Mouse (Mus musculus) forebrain, embryonic 16.5 days (tissue): ENCODE results near the gene Epb41. TPM values are rescaled to one million over a fixed set of nuclear protein-coding genes. Genes with fewer than 3 reads are reported as not detected.
A peak's percentile ranks its signal among the peaks of the same experiment; 100 is the strongest.

Experiments
- ATAC-seq: fragments of 200-750 bp; cut with Nextera tagmentation; 2 replicates; pipeline ENCODE4 v1.8.0; 2017; ENCODE audit warnings: mild to moderate bottlenecking, moderate library complexity
- H3K27ac ChIP-seq: fragments of 300-500 bp; sonication (generic); 2 replicates; pipeline ENCODE4 v1.5.1; 2014; ENCODE audit warnings: low read length, control low read depth
- H3K27me3 ChIP-seq: fragments of 300-500 bp; sonication (generic); replicated peaks from 2 replicates; pipeline ENCODE4 v1.6.1; 2014; ENCODE audit warnings: low read length; ENCODE audit not compliant: control insufficient read depth, insufficient read depth
- H3K36me3 ChIP-seq: fragments of 300-500 bp; sonication (generic); 2 replicates; pipeline ENCODE4 v1.6.1; 2014; ENCODE audit not compliant: control insufficient read depth, insufficient read depth
- H3K4me1 ChIP-seq: fragments of 300-500 bp; sonication (generic); replicated peaks from 2 replicates; pipeline ENCODE4 v1.6.1; 2014; ENCODE audit warnings: low read length; ENCODE audit not compliant: control insufficient read depth, insufficient read depth
- H3K4me2 ChIP-seq: fragments of 300-500 bp; sonication (generic); 2 replicates; pipeline ENCODE4 v1.6.1; 2014; ENCODE audit warnings: mild to moderate bottlenecking, low read length, control low read depth
- H3K4me3 ChIP-seq: fragments of 300-500 bp; sonication (generic); replicated peaks from 2 replicates; pipeline ENCODE4 v1.5.1; 2014; ENCODE audit warnings: mild to moderate bottlenecking, low read length, control low read depth
- H3K9ac ChIP-seq: fragments of 300-500 bp; sonication (generic); replicated peaks from 2 replicates; pipeline ENCODE4 v1.6.1; 2014; ENCODE audit warnings: low read depth, low read length, control low read depth
- H3K9me3 ChIP-seq: fragments of 300-500 bp; sonication (generic); 2 replicates; pipeline ENCODE4 v1.6.1; 2016; ENCODE audit warnings: low read length; ENCODE audit not compliant: control insufficient read depth
- WGBS: fragments of 180-500 bp; shearing (Covaris S2); extraction: QIAGEN DNeasy Blood & Tissue Kit; methylation state at CpG from one replicate; pipeline ENCODE4 v1.1.7; 2014; 5-methylcytosine and 5-hydroxymethylcytosine counted together
- polyA plus RNA-seq: library from polyadenylated mRNA; unstranded; fragments of >200 nt; fragmentation: Nextera tagmentation; extraction: Ambion mirVana; gene quantifications from 2 replicates; pipeline ENCODE4 v1.2.1, GENCODE M21; 2015

The Epb41 gene
- polyA plus RNA-seq, 1 experiment from 2014 or later, result 74.1 TPM

GRCm38 (mm10) chr4:132039521-132039920, 35.6 kb downstream of the Epb41 start:
- Histone ChIP-seq H3K4me3 (no peak overlapping the region), H3K27me3 (no peaks in the 10 kb centered on the region), H3K27ac (no peak overlapping the region), H3K4me2 (no peak overlapping the region), H3K9ac (no peak overlapping the region), H3K36me3 (no peaks in the 10 kb centered on the region), H3K9me3 (no peaks in the 10 kb centered on the region), H3K4me1 (peaks cover 3% of the 10 kb centered on the region)
- ATAC-seq, result no peak
- WGBS, result 96% methylated on average over 2 of the region's 2 CpGs

GRCm38 (mm10) chr4:132038809-132039208, 36.3 kb downstream of the Epb41 start:
- no peak overlapping the region for H3K4me3 ChIP-seq
- H3K4me1 ChIP-seq, result peaks cover 3% of the 10 kb centered on the region
- ATAC-seq, result no peak
- H3K9me3 ChIP-seq, result no peaks in the 10 kb centered on the region
- H3K27me3 ChIP-seq, result no peaks in the 10 kb centered on the region
- no peak overlapping the region for H3K9ac ChIP-seq
- H3K4me2 ChIP-seq, result no peak overlapping the region
- no peaks in the 10 kb centered on the region for H3K36me3 ChIP-seq
- 93% methylated on average over 2 of the region's 2 CpGs for WGBS
- no peak overlapping the region for H3K27ac ChIP-seq

GRCm38 (mm10) chr4:132037991-132038390, 37.1 kb downstream of the Epb41 start:
- H3K9me3 ChIP-seq, result no peaks in the 10 kb centered on the region
- H3K27me3 ChIP-seq, result no peaks in the 10 kb centered on the region
- H3K27ac ChIP-seq, result no peak overlapping the region
- no peaks in the 10 kb centered on the region for H3K36me3 ChIP-seq
- H3K4me2 ChIP-seq, result no peak overlapping the region
- peaks cover 6% of the 10 kb centered on the region for H3K4me1 ChIP-seq
- WGBS, result 36% methylated on average over 7 of the region's 7 CpGs
- ATAC-seq, result no peak
- no peak overlapping the region for H3K4me3 ChIP-seq
- H3K9ac ChIP-seq, result no peak overlapping the region

DNA sequence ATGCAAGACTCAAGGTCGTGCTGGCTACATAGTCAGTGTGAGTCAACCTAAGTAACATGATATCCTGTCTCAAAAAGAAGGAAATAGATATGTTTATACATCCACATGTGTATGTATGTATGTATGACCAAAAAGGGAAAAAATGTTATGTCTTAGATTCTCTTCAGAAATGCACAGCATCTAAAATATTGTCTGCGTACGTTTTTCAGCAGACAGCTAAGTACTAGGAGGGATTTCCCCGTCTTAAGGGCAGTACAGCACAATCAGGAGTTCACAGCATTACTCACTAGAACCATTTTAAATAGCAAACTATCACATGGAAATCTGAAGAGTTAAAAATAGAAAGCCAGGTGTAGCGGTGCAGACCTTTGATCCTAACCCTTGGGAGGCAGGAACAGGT, 38.0 kb downstream of the Epb41 start:
- H3K9me3 ChIP-seq, result no peaks in the 10 kb centered on the region
- H3K9ac ChIP-seq, result no peak overlapping the region
- WGBS, result 90% methylated on average over 5 of the region's 5 CpGs
- no peak for ATAC-seq
- no peaks in the 10 kb centered on the region for H3K36me3 ChIP-seq
- H3K4me1 ChIP-seq, result peaks cover 6% of the 10 kb centered on the region
- no peak overlapping the region for H3K27ac ChIP-seq
- no peak overlapping the region for H3K4me3 ChIP-seq
- 0 out of 2 replicates have a peak, but pooled peaks cover 4% of the 10 kb centered on the region for H3K27me3 ChIP-seq
- H3K4me2 ChIP-seq, result no peak overlapping the region

DNA sequence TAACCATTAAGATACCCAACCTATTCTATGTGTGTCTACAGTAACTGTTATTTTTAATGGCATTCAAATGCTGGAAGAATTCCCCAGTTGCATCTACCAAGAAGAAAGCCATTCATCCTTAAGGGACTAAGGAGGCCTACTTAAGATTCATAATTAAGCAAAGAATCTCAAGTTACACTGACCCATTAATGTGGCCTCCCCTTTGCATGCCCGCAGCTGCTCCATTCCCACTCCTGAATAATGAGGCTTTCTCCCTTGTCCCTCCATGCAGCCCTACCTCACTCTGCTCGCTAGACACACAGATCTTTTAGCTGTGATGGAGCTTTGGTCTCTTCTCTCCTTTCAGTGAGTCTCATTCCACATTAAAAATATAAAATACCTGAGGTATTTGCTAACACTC, 40.9 kb downstream of the Epb41 start:
- Histone ChIP-seq H3K4me2 (no peak overlapping the region), H3K9ac (no peak overlapping the region), H3K27ac (no peak overlapping the region), H3K9me3 (no peaks in the 10 kb centered on the region), H3K27me3 (peaks cover 16% of the 10 kb centered on the region), H3K36me3 (no peaks in the 10 kb centered on the region), H3K4me1 (peaks cover 6% of the 10 kb centered on the region), H3K4me3 (no peak overlapping the region)
- peak; percentile 89 for ATAC-seq
- WGBS, result 4% methylated on average over 2 of the region's 2 CpGs

DNA sequence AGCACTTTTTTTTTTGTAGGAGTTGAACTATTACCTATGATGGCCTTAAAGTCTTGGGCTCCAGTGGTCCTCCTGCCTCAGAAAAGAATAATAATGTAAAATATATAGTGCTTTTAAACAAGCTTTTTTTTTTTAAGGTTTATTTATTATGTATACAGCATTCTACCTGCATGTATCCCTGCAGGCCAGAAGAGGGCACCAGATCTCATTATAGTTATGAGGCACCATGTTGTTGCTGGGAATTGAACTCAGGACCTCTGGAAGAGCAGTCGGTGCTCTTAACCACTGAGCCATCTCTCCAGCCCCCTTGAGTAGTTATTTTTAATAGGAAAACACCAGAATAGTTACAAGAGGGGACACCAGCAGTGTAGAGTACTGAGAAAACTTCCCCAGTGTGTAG, 41.9 kb downstream of the Epb41 start:
- no peak overlapping the region for H3K4me3 ChIP-seq
- no peak overlapping the region for H3K4me2 ChIP-seq
- no peak for ATAC-seq
- peaks cover 16% of the 10 kb centered on the region for H3K27me3 ChIP-seq
- H3K36me3 ChIP-seq, result no peaks in the 10 kb centered on the region
- WGBS, result 90% methylated on average over 1 of the region's 1 CpGs
- no peak overlapping the region for H3K27ac ChIP-seq
- peaks cover 6% of the 10 kb centered on the region for H3K4me1 ChIP-seq
- no peaks in the 10 kb centered on the region for H3K9me3 ChIP-seq
- H3K9ac ChIP-seq, result no peak overlapping the region

GRCm38 (mm10) chr4:132029851-132030741, 45.0 kb downstream of the Epb41 start:
- Histone ChIP-seq H3K36me3 (no peaks in the 10 kb centered on the region), H3K27ac (no peak overlapping the region), H3K9ac (no peak overlapping the region), H3K4me2 (no peak overlapping the region), H3K4me3 (no peak overlapping the region), H3K9me3 (no peaks in the 10 kb centered on the region), H3K27me3 (peaks cover 21% of the 10 kb centered on the region), H3K4me1 (peaks cover 12% of the 10 kb centered on the region)
- WGBS, result 73% methylated on average over 10 of the region's 10 CpGs
- ATAC-seq, result no peak

GRCm38 (mm10) chr4:132027806-132028205, 47.3 kb downstream of the Epb41 start:
- no peaks in the 10 kb centered on the region for H3K36me3 ChIP-seq
- H3K9ac ChIP-seq, result no peak overlapping the region
- no peak for ATAC-seq
- WGBS, result 96% methylated on average over 1 of the region's 1 CpGs
- no peak overlapping the region for H3K4me3 ChIP-seq
- H3K9me3 ChIP-seq, result no peaks in the 10 kb centered on the region
- H3K27ac ChIP-seq, result no peak overlapping the region
- peaks cover 21% of the 10 kb centered on the region for H3K27me3 ChIP-seq
- H3K4me2 ChIP-seq, result no peak overlapping the region
- H3K4me1 ChIP-seq, result peaks cover 8% of the 10 kb centered on the region

GRCm38 (mm10) chr4:132027167-132027566, 48.0 kb downstream of the Epb41 start:
- peaks cover 18% of the 10 kb centered on the region for H3K27me3 ChIP-seq
- no peak overlapping the region for H3K4me2 ChIP-seq
- H3K36me3 ChIP-seq, result no peaks in the 10 kb centered on the region
- no peak overlapping the region for H3K4me3 ChIP-seq
- H3K4me1 ChIP-seq, result peaks cover 8% of the 10 kb centered on the region
- H3K9me3 ChIP-seq, result no peaks in the 10 kb centered on the region
- no peak for ATAC-seq
- no peak overlapping the region for H3K9ac ChIP-seq
- 81% methylated on average over 6 of the region's 6 CpGs for WGBS
- H3K27ac ChIP-seq, result no peak overlapping the region
